Mouse (Mus musculus): ENCODE data around the gene Cpa4. TPM values are rescaled to one million over a fixed set of nuclear protein-coding genes. Genes with fewer than 3 reads are reported as not detected.

Cpa4 gene
- polyA plus RNA-seq, 1 experiment = 0.11 TPM

DNA sequence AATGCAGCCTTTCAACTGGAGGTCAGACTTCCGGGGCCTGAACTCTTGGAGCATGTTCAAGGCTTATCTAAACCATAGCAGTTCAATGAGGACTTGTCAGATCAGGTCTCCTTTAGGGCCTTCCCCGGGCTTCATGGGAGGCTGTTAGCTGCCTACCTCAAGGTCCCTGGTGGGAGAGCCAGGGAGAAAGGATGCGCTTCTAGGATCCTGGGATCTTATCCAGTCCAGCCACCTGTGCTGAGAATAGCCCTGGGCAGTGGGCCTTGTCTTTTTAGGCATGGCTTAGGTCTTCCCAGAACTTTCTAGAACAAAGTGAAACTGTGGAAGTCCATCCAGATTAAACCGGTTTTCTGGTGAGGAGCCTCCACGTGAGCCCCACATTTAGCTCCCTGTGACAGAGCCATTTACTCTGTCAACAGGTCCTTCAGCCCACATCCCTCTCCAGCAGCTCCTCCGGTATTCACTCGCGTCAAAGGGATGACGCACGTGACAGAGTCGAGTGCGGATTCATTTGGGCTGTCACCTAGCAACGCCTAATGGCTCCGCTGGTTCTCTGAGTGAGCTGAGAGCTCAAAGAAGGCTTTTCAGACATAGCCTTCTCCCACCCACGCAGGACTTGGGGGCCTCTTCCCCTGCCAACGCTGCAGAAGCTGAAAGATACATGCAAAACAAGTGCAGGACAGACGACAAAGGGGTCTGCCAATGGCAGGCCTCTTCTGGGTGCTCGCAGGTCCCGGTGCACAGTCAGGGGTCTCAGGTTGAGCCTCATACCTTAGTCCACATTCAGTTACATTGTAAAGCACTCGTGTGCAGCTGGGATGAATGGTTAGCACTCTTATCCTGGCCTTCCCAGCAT is 4.5 kb downstream of the Cpa4 start:
- TF ChIP-seq POLR2A (IDR thresholded peaks at IDR 0.05; ENCODE audit: control insufficient read depth, extremely low read depth, insufficient read depth, low read length, poor library complexity) (no peak), CTCF (IDR thresholded peaks at IDR 0.05; ENCODE audit: borderline replicate concordance, control insufficient read depth, extremely low read depth, insufficient read depth, low read length, poor library complexity) (no peak)
- no peak overlapping the region for H3K4me3 ChIP-seq (ENCODE audit: control insufficient read depth, insufficient read depth, low read length)
- no peaks in the 10 kb centered on the region for H3K4me1 ChIP-seq (replicated peaks; ENCODE audit: control insufficient read depth, insufficient read depth, low read length)
- DNase-seq = no peak
- WGBS = 90% methylated on average over 20 of the region's 20 CpGs
- no peak overlapping the region for H3K27ac ChIP-seq (ENCODE audit: control insufficient read depth, insufficient read depth, low read length)
- H3K36me3 ChIP-seq (ENCODE audit: control insufficient read depth, insufficient read depth, low read length) = no peaks in the 10 kb centered on the region
- no peaks in the 10 kb centered on the region for H3K27me3 ChIP-seq (ENCODE audit: control insufficient read depth, insufficient read depth, low read length)

DNA sequence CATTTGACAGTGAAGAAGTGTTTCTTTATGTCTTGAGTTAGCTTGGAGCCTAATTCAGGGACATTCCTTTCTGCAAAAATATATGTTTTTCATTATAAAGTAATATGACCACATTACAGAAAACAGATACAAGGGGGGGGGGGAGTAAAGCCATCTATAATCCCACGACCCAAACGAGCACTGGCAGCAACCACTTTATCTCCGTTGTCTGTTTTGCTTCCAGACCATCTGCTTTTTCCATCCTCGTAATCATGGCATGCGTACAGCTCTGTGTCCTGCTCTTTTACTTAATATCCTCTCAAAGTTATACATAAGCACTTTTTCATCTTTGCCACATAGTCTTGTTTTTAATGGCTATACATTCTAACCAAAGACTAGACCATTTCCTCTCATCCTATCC is 5.2 kb downstream of the Cpa4 start:
- TF ChIP-seq POLR2A (IDR thresholded peaks at IDR 0.05; ENCODE audit: control insufficient read depth, extremely low read depth, insufficient read depth, low read length, poor library complexity) (no peak), CTCF (IDR thresholded peaks at IDR 0.05; ENCODE audit: borderline replicate concordance, control insufficient read depth, extremely low read depth, insufficient read depth, low read length, poor library complexity) (no peak)
- WGBS = 93% methylated on average over 5 of the region's 5 CpGs
- H3K27ac ChIP-seq (ENCODE audit: control insufficient read depth, insufficient read depth, low read length) = no peak overlapping the region
- no peak overlapping the region for H3K4me3 ChIP-seq (ENCODE audit: control insufficient read depth, insufficient read depth, low read length)
- H3K36me3 ChIP-seq (ENCODE audit: control insufficient read depth, insufficient read depth, low read length) = no peaks in the 10 kb centered on the region
- H3K27me3 ChIP-seq (ENCODE audit: control insufficient read depth, insufficient read depth, low read length) = no peaks in the 10 kb centered on the region
- no peaks in the 10 kb centered on the region for H3K4me1 ChIP-seq (replicated peaks; ENCODE audit: control insufficient read depth, insufficient read depth, low read length)
- no peak for DNase-seq

DNA sequence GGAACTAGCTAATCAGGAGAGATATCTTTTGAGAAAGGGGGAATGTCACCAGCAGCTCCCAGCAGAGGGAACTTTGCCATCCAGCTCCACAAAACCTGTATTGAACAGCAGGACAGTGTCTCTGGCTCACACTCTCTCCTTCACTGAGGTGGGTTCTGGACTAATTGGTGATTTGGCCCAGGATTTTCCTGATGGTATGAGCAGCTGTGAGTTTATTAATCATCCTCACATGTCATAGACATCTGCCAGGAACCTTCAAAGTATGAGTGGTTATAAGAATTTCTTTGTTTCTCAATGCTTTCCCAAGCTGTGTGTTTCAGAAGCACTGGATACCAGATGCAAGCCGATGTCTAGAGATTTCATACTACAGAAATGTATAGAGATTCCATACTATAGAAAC is 6.8 kb downstream of the Cpa4 start:
- H3K4me1 ChIP-seq (replicated peaks; ENCODE audit: control insufficient read depth, insufficient read depth, low read length) = no peaks in the 10 kb centered on the region
- no peak overlapping the region for H3K27ac ChIP-seq (ENCODE audit: control insufficient read depth, insufficient read depth, low read length)
- 92% methylated on average over 1 of the region's 1 CpGs for WGBS
- no peak for DNase-seq
- no peak overlapping the region for H3K4me3 ChIP-seq (ENCODE audit: control insufficient read depth, insufficient read depth, low read length)
- H3K27me3 ChIP-seq (ENCODE audit: control insufficient read depth, insufficient read depth, low read length) = no peaks in the 10 kb centered on the region
- TF ChIP-seq CTCF (IDR thresholded peaks at IDR 0.05; ENCODE audit: borderline replicate concordance, control insufficient read depth, extremely low read depth, insufficient read depth, low read length, poor library complexity) (no peak), POLR2A (IDR thresholded peaks at IDR 0.05; ENCODE audit: control insufficient read depth, extremely low read depth, insufficient read depth, low read length, poor library complexity) (no peak)
- no peaks in the 10 kb centered on the region for H3K36me3 ChIP-seq (ENCODE audit: control insufficient read depth, insufficient read depth, low read length)

DNA sequence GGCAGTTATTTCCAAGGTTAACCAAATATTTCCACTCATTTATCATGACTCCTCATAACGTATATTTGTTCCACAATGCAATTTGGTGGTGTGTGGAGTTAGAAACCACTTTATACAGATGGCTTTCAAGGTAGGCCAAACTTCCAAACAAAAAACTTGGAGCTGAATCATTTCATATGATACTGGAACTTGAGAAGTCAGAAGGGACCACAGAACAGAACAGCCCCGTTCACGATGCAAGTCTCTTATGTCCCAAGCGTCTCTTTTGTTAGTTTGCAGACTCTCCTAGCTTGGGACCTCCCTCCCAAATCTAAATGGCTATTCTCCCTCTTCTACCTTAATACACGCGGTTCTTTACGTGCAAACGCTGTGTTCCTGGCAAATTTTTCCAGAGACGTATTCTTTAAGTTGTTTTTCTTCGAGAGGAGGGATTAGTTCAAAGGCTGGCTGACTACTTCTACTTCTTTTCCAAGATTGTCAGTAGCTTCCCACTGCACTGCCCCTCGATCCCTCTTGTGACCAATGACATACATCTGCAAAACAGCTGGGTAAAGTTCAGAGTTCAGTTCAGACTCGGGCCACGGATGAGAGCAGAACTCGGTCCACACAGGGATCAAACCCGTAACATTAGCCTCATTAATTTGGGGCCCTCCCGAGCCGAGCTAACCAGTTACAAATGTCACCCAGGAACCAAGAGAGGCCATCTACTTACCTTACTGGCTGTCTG is 8.5 kb downstream of the Cpa4 start:
- Histone ChIP-seq H3K4me1 (replicated peaks; ENCODE audit: control insufficient read depth, insufficient read depth, low read length) (no peaks in the 10 kb centered on the region), H3K27ac (ENCODE audit: control insufficient read depth, insufficient read depth, low read length) (no peak overlapping the region; the same call in 1 of the 2 replicates)
- WGBS = 96% methylated on average over 17 of the region's 17 CpGs

DNA sequence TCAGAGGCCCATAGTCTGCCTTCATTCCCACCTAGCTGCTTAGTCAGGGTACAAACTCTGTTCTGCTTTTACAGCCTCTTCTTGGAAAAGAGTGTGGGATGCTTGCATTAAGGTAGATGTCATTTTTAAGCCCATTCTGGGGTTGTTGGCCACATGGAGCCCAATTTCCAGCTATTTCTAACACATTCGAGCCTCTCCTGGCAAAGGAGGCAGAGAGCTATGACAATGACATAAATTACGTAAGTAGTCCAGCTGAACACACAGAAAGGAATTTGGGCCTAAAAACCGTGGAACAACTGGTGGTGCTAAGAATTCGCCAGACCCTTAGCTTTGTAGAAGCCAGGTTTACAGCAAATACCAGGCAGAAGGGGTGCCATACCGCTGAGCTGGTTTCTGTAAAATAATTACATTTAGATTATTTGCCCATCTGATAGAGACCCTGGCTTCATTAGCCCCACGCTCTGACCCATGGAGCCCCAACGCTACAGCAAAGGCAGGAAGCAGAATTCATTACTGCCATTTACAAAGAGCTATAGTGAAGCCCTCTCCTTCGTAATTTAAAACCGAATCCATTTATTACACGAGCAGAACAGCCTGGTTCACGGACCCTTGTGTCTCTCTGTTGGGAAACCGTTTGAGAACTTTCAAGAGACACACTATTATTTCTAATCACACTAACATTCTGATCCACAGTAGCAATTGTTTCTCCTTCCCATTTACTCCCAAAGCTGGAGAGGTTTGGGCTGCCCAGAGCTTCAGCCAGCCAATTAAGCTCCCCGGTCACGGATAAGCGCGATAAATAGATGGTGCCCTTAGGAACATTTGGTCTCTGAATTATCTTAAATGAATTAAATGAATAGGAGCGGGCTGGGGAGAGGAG is 12.0 kb downstream of the Cpa4 start:
- no peak overlapping the region for H3K4me3 ChIP-seq (ENCODE audit: control insufficient read depth, insufficient read depth, low read length)
- H3K27ac ChIP-seq (ENCODE audit: control insufficient read depth, insufficient read depth, low read length) = no peak overlapping the region
- TF ChIP-seq CTCF (IDR thresholded peaks at IDR 0.05; ENCODE audit: borderline replicate concordance, control insufficient read depth, extremely low read depth, insufficient read depth, low read length, poor library complexity) = no peak
- no peak for TF ChIP-seq POLR2A (IDR thresholded peaks at IDR 0.05; ENCODE audit: control insufficient read depth, extremely low read depth, insufficient read depth, low read length, poor library complexity)
- H3K4me1 ChIP-seq (replicated peaks; ENCODE audit: control insufficient read depth, insufficient read depth, low read length) = no peaks in the 10 kb centered on the region
- 95% methylated on average over 17 of the region's 17 CpGs for WGBS
- no peaks in the 10 kb centered on the region for H3K27me3 ChIP-seq (ENCODE audit: control insufficient read depth, insufficient read depth, low read length)
- H3K36me3 ChIP-seq (ENCODE audit: control insufficient read depth, insufficient read depth, low read length) = no peaks in the 10 kb centered on the region
- DNase-seq = no peak

More for the DNA sequence above, 8.5 kb downstream of the Cpa4 start:
- TF ChIP-seq POLR2A (IDR thresholded peaks at IDR 0.05; ENCODE audit: control insufficient read depth, extremely low read depth, insufficient read depth, low read length, poor library complexity) (no peak), CTCF (IDR thresholded peaks at IDR 0.05; ENCODE audit: borderline replicate concordance, control insufficient read depth, extremely low read depth, insufficient read depth, low read length, poor library complexity) (no peak)
- Histone ChIP-seq H3K4me3 (ENCODE audit: control insufficient read depth, insufficient read depth, low read length) (no peak overlapping the region), H3K27me3 (ENCODE audit: control insufficient read depth, insufficient read depth, low read length) (no peaks in the 10 kb centered on the region), H3K36me3 (ENCODE audit: control insufficient read depth, insufficient read depth, low read length) (no peaks in the 10 kb centered on the region)
- DNase-seq = no peak

DNA sequence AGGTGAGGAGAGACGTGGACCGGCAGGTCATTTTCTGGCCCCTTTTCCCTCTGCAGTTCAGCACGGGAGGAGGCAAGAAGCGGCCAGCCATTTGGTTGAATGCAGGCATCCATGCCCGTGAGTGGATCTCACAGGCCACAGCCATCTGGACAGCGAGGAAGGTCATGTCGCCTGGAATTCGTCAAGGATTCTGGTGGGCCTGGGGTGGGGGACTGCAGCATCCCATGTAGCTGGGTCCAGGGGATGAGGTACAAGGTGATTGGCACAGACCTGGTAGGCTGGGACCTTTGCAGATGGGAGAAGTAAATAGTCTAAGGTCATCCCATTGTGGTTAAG is 12.6 kb downstream of the Cpa4 start:
- TF ChIP-seq POLR2A (IDR thresholded peaks at IDR 0.05; ENCODE audit: control insufficient read depth, extremely low read depth, insufficient read depth, low read length, poor library complexity) (no peak), CTCF (IDR thresholded peaks at IDR 0.05; ENCODE audit: borderline replicate concordance, control insufficient read depth, extremely low read depth, insufficient read depth, low read length, poor library complexity) (no peak)
- Histone ChIP-seq H3K36me3 (ENCODE audit: control insufficient read depth, insufficient read depth, low read length) (no peaks in the 10 kb centered on the region), H3K27me3 (ENCODE audit: control insufficient read depth, insufficient read depth, low read length) (no peaks in the 10 kb centered on the region), H3K4me3 (ENCODE audit: control insufficient read depth, insufficient read depth, low read length) (no peak overlapping the region), H3K27ac (ENCODE audit: control insufficient read depth, insufficient read depth, low read length) (no peak overlapping the region), H3K4me1 (replicated peaks; ENCODE audit: control insufficient read depth, insufficient read depth, low read length) (no peaks in the 10 kb centered on the region)
- no peak for DNase-seq
- 95% methylated on average over 8 of the region's 8 CpGs for WGBS

Measured in thymus, adult 2 months (tissue).